In the genomic region with DNA sequence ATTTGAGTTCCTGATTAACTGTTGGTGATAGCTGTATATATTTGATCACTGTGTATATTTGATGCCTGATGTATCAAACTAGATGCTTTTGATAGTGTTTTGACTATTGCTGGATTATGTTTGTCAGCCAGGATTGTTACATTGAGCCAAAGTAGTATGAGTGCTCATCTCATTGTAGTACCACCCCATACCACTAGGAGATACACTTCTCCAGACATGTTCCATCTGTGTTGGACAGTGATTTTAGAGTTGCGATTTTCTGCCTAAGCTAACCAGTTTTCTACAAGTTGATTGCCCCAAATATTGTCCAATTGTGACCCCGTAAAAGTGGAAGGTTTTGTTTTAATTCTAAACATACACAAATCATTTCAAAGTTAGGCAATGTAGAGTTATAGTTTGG, we compare ENCODE assay signal across 11 mouse cellular contexts. TPM values are rescaled to one million over a fixed set of nuclear protein-coding genes. Genes with fewer than 3 reads are reported as not detected.
DNase-seq lines count a peak whose midpoint lies in the region; ATAC-seq and TF ChIP-seq lines count a peak whose summit lies in the region.
"Had no signal": no experiment of that assay in that cellular context is flagged by ENCODE, and none has a peak within 500 bp of the region (broad histone marks: within the 10 kb centered on the region; RNA-seq: fewer than 3 reads in every experiment).

No protein-coding gene starts in this region.

- 56% methylated on average over 2 of the region's 2 CpGs for WGBS in lung, postnatal 0 days

- H3K27ac ChIP-seq in lung, postnatal 0 days (ENCODE audit: low read length) = no peak overlapping the region
- H3K27ac ChIP-seq: kidney, embryonic 15.5 days had no signal

- H3K36me3 ChIP-seq in lung, postnatal 0 days (ENCODE audit: insufficient read depth, low read length) = no peaks in the 10 kb centered on the region
- H3K36me3 ChIP-seq: kidney, embryonic 15.5 days had no signal

- no peaks in the 10 kb centered on the region for H3K9me3 ChIP-seq in lung, postnatal 0 days (ENCODE audit: low read length)
- H3K9me3 ChIP-seq: kidney, embryonic 15.5 days had no signal

- no peak for ATAC-seq in lung, postnatal 0 days

- no peak for TF ChIP-seq EP300 in lung, postnatal 0 days (IDR thresholded peaks at IDR 0.05)

- no peak overlapping the region for H3K4me3 ChIP-seq in lung, postnatal 0 days (ENCODE audit: low read depth, low read length)
- H3K4me3 ChIP-seq: kidney, embryonic 15.5 days had no signal

- TF ChIP-seq CTCF in lung, postnatal 0 days (IDR thresholded peaks at IDR 0.05) = peak; percentile 72

- no peak overlapping the region for H3K9ac ChIP-seq in lung, postnatal 0 days (replicated peaks; ENCODE audit: low read depth)
- H3K9ac ChIP-seq: kidney, embryonic 15.5 days had no signal

- DNase-seq in heart, adult 18-20 months = peak; percentile 0 to 30
- DNase-seq in heart, adult 9 months (ENCODE audit: low spot score in 2 of 2) = no peak
- no peak for DNase-seq in lung, postnatal 0 days (ENCODE audit: low spot score)
- no peak for DNase-seq in lung, postnatal 14 days
- peak; percentile 14 for DNase-seq in MEL-GATA-1-ER (ENCODE audit: extremely low read depth, low read depth)
- DNase-seq in retina, embryonic 14.5 days (ENCODE audit: low spot score) = peak; percentile 21
- no peak for DNase-seq in urinary bladder, postnatal 25 days (ENCODE audit: low spot score)
- DNase-seq in layer of hippocampus, adult 9-11 months = no peak
- DNase-seq: cerebellum, postnatal 36 days; heart, postnatal 14 days had no signal

- no peaks in the 10 kb centered on the region for H3K27me3 ChIP-seq in lung, postnatal 0 days (replicated peaks; ENCODE audit: insufficient read depth, low read length)
- H3K27me3 ChIP-seq: kidney, embryonic 15.5 days had no signal

- H3K4me1 ChIP-seq in lung, postnatal 0 days (ENCODE audit: insufficient read depth, low read depth, low read length) = no peaks in the 10 kb centered on the region
- H3K4me1 ChIP-seq: kidney, embryonic 15.5 days had no signal

- H3K4me2 ChIP-seq in lung, postnatal 0 days (replicated peaks; ENCODE audit: low read depth, low read length) = no peak overlapping the region
- H3K4me2 ChIP-seq: kidney, embryonic 15.5 days had no signal

RNA-seq across cellular contexts. Expression of gene Prkx, which starts 51.8 kb away (rescaled TPM):
- 10 to 100 TPM; 14.6 to 16.5 TPM for total RNA-seq in heart, adult 18-20 months (2021)
- polyA plus RNA-seq in lung, postnatal 0 days (2015; fragmentation: Nextera tagmentation; extraction: Ambion mirVana) = 17.5 and 19.6 TPM in 2 replicates

Comparison
In these comparisons a context has a peak if more than half of its experiments do, and no peak if none do; other contexts are left out.
1. DNase-seq: peak in heart, adult 18-20 months (2 of 2), MEL-GATA-1-ER (single experiment) and retina, embryonic 14.5 days (single experiment); none in heart, adult 9 months (0 of 2), lung, postnatal 0 days (single experiment), lung, postnatal 14 days (single experiment), urinary bladder, postnatal 25 days (single experiment) and layer of hippocampus, adult 9-11 months (single experiment).